Mouse (Mus musculus) left cerebral cortex, adult 8-10 months (tissue): ENCODE measurements at regions not wholly inside any gene's neighbourhood (a gene's known extent, or its start where the extent isn't known, plus 50 kb on each side); places are given as distances from the start of the nearest gene placed in this dataset.

Source experiments
- DNase-seq, 2 experiments: peaks; one replicate each; pipeline ENCODE4 v3.0.0; 2022; ENCODE audit warnings: low spot score in 2 of 2

GRCm38 (mm10) chr11:7519556-7519955 is 305.8 kb upstream of the Igfbp3 start:
- DNase-seq: no peak

GRCm38 (mm10) chr11:7508861-7509260 is 295.1 kb upstream of the Igfbp3 start:
- DNase-seq: no peak

GRCm38 (mm10) chr11:7506421-7506945 is 292.8 kb upstream of the Igfbp3 start:
- no peak for DNase-seq

GRCm38 (mm10) chr11:7504651-7505321 is 291.1 kb upstream of the Igfbp3 start:
- no peak for DNase-seq

- no peak for DNase-seq
Measured at GRCm38 (mm10) chr11:7502679-7503078, 289.0 kb upstream of the Igfbp3 start.

GRCm38 (mm10) chr11:7502045-7502444 is 288.3 kb upstream of the Igfbp3 start:
- DNase-seq: no peak

GRCm38 (mm10) chr11:7497803-7498202 is 284.1 kb upstream of the Igfbp3 start:
- DNase-seq: no peak

GRCm38 (mm10) chr11:7473832-7474545 is 260.3 kb upstream of the Igfbp3 start:
- DNase-seq: no peak

GRCm38 (mm10) chr11:7465522-7465921 is 251.8 kb upstream of the Igfbp3 start:
- no peak for DNase-seq

- no peak for DNase-seq
Measured at GRCm38 (mm10) chr11:7461956-7462771, 248.4 kb upstream of the Igfbp3 start.

- DNase-seq: no peak
Measured at GRCm38 (mm10) chr11:7451756-7452155, 238.0 kb upstream of the Igfbp3 start.

- no peak for DNase-seq
Measured at GRCm38 (mm10) chr11:7444494-7444893, 230.8 kb upstream of the Igfbp3 start.

- DNase-seq: no peak
Measured at GRCm38 (mm10) chr11:7439276-7439675, 225.6 kb upstream of the Igfbp3 start.

GRCm38 (mm10) chr11:7434591-7434990 is 220.9 kb upstream of the Igfbp3 start:
- no peak for DNase-seq

- no peak for DNase-seq
Measured at GRCm38 (mm10) chr11:7427771-7428170, 214.0 kb upstream of the Igfbp3 start.

GRCm38 (mm10) chr11:7425233-7425632 is 211.5 kb upstream of the Igfbp3 start:
- DNase-seq: no peak

- DNase-seq: no peak
Measured at GRCm38 (mm10) chr11:7424082-7424471, 210.4 kb upstream of the Igfbp3 start.

GRCm38 (mm10) chr11:7423276-7424081 is 209.8 kb upstream of the Igfbp3 start:
- peak in 1 of 2 experiments; percentile 7 for DNase-seq

GRCm38 (mm10) chr11:7412631-7413030 is 198.9 kb upstream of the Igfbp3 start:
- DNase-seq: no peak

GRCm38 (mm10) chr11:7408992-7409391 is 195.3 kb upstream of the Igfbp3 start:
- no peak for DNase-seq

GRCm38 (mm10) chr11:7404666-7405065 is 190.9 kb upstream of the Igfbp3 start:
- DNase-seq: no peak
